Mouse (Mus musculus) liver, embryonic 11.5 days (tissue): Measurements from ENCODE around the gene Gm826. TPM values are rescaled to one million over a fixed set of nuclear protein-coding genes. Genes with fewer than 3 reads are reported as not detected.

Source experiments
- ATAC-seq: fragments of 200-750 bp; cut with Nextera tagmentation; replicated peaks from 2 replicates; pipeline ENCODE4 v1.8.0; 2017; ENCODE audit warnings: moderate number of reproducible peaks, mild to moderate bottlenecking, moderate TSS enrichment, moderate library complexity; ENCODE audit not compliant: low FRiP score
- DNase-seq: peaks from one replicate; pipeline ENCODE4 v3.0.0-alpha.2; 2017; ENCODE audit warnings: low spot score
- H3K27ac ChIP-seq: fragments of 300-500 bp; sonication (generic); 2 replicates; pipeline ENCODE4 v1.5.1; 2014; ENCODE audit warnings: mild to moderate bottlenecking, low read depth, low read length, control low read depth
- H3K27me3 ChIP-seq: fragments of 300-500 bp; sonication (generic); replicated peaks from 2 replicates; pipeline ENCODE4 v1.6.1; 2014; ENCODE audit warnings: low read length, mixed read lengths; ENCODE audit not compliant: control insufficient read depth, insufficient read depth
- H3K36me3 ChIP-seq: fragments of 300-500 bp; sonication (generic); 2 replicates; pipeline ENCODE4 v1.6.1; 2014; ENCODE audit warnings: mild to moderate bottlenecking, low read length, moderate library complexity, mixed read lengths; ENCODE audit not compliant: control insufficient read depth, insufficient read depth
- H3K4me1 ChIP-seq: fragments of 300-500 bp; sonication (generic); replicated peaks from 2 replicates; pipeline ENCODE4 v1.6.1; 2014; ENCODE audit warnings: low read length, mixed read lengths; ENCODE audit not compliant: control insufficient read depth, insufficient read depth
- H3K4me2 ChIP-seq: fragments of 300-500 bp; sonication (generic); 2 replicates; pipeline ENCODE4 v1.6.1; 2014; ENCODE audit warnings: mild to moderate bottlenecking, control low read depth, moderate library complexity
- H3K4me3 ChIP-seq: fragments of 300-500 bp; sonication (generic); 2 replicates; pipeline ENCODE4 v1.5.1; 2014; ENCODE audit warnings: low read depth, low read length, control low read depth
- H3K9ac ChIP-seq: fragments of 300-500 bp; sonication (generic); 2 replicates; pipeline ENCODE4 v1.6.1; 2014; ENCODE audit warnings: low read depth, low read length, control low read depth
- H3K9me3 ChIP-seq: fragments of 300-500 bp; sonication (generic); 2 replicates; pipeline ENCODE4 v1.6.1; 2016; ENCODE audit warnings: low read length, inconsistent platforms, mixed read lengths; ENCODE audit not compliant: control insufficient read depth
- WGBS: fragments of 180-500 bp; shearing (Covaris S2); extraction: QIAGEN DNeasy Blood & Tissue Kit; methylation state at CpG from one replicate; pipeline ENCODE4 v1.1.7; 2014; 5-methylcytosine and 5-hydroxymethylcytosine counted together
- polyA plus RNA-seq: library from polyadenylated mRNA; unstranded; fragments of >200 nt; fragmentation: Nextera tagmentation; extraction: Ambion mirVana; gene quantifications from 2 replicates; pipeline ENCODE4 v1.2.1, GENCODE M21; 2014

The Gm826 gene
- polyA plus RNA-seq, 1 experiment from 2014 or later = 8.4 TPM

DNA sequence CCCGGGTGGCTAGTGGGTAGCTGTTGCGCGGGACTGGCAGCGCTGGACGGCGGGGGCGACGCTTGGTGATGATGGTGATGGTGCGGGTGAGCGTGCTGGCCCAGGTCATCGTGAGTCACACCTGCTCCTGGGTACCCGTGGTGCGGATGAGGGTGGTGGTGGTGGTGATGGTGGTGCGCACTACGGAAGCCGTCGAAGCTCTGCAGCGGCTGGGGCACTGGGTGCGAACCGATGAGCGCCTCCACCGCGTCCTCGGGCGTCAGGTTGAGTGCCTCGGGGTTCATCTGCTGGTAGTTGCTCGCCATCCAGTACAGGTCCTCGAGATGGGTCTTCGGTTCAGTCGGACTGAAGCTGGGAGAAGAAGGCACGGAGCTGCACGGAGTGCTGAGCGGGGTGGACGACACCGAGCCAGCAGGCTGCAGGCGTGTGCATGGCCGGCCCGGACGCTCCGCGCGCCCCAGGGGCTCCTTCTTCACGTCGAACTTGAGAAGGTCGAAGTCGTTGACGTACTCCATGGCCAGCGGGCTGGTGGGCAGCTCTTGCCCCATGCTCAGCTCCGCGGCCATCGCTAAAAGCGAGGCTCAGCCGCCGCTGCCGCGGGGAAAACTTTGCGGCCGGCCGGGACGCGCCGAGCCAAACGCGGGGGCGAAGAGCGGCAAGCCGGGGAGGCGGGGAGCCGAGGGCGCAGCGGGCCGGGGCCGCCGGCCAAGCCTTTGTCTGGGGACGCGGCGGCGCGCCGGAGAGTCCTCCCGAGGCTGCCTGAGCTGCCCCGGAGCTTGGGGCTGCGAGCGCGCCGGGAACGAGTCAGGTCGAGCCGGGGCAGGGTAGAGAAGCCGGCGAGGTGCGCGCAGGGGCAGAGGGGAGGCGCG is 32.4 kb upstream of the Gm826 start:
- Histone ChIP-seq H3K4me2 (peak overlapping the region; percentile 90), H3K4me1 (peaks cover 10% of the 10 kb centered on the region; the same call in 1 of the 2 replicates), H3K36me3 (no peaks in the 10 kb centered on the region), H3K4me3 (peak overlapping the region; percentile 57), H3K27ac (no peak overlapping the region), H3K27me3 (peaks cover 97% of the 10 kb centered on the region), H3K9ac (peak overlapping the region; percentile 51), H3K9me3 (no peaks in the 10 kb centered on the region)
- ATAC-seq (peak; percentile 14), DNase-seq (no peak)
- 2% methylated on average over 93 of the region's 95 CpGs for WGBS

GRCm38 (mm10) chr2:160365107-160365911 is 31.3 kb upstream of the Gm826 start:
- Histone ChIP-seq H3K27ac (no peak overlapping the region), H3K9ac (peak overlapping the region; percentile 46; the same call in 1 of the 2 replicates), H3K4me1 (peaks cover 10% of the 10 kb centered on the region; the same call in 1 of the 2 replicates), H3K27me3 (peaks cover 97% of the 10 kb centered on the region), H3K4me3 (peak overlapping the region; percentile 57), H3K36me3 (no peaks in the 10 kb centered on the region), H3K9me3 (no peaks in the 10 kb centered on the region), H3K4me2 (peak overlapping the region; percentile 90)
- DNase-seq (peak; percentile 57), ATAC-seq (no peak)
- WGBS = 2% methylated on average over 50 of the region's 50 CpGs

DNA sequence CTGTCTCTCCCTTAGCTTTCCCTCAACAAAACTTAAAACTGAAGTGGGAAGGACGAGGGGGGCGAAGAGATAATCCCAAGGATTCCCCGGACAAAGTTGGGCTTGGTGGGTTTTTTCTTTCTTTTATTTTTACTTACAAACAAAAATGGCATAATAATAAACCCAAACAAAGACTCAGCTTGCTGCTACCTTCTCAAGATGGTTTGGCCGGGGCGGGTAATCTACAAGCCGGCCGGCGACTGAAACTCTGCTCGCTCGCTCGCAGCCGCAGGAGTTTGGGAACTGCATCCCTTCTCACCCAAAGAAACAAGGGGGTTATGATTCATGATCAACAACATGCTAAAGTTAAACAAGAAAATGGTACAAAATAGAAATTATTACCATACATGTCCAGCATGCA is 30.7 kb upstream of the Gm826 start:
- ATAC-seq (no peak), DNase-seq (no peak)
- Histone ChIP-seq H3K4me3 (peak overlapping the region; percentile 57), H3K27ac (no peak overlapping the region), H3K9ac (no peak overlapping the region), H3K27me3 (peaks cover 97% of the 10 kb centered on the region), H3K4me1 (peaks cover 10% of the 10 kb centered on the region; the same call in 1 of the 2 replicates), H3K4me2 (peak overlapping the region; percentile 90), H3K36me3 (no peaks in the 10 kb centered on the region), H3K9me3 (no peaks in the 10 kb centered on the region)
- 2% methylated on average over 12 of the region's 12 CpGs for WGBS

GRCm38 (mm10) chr2:160364128-160364650 is 30.2 kb upstream of the Gm826 start:
- no peak overlapping the region for H3K27ac ChIP-seq
- H3K9ac ChIP-seq = no peak overlapping the region
- H3K36me3 ChIP-seq = no peaks in the 10 kb centered on the region
- H3K9me3 ChIP-seq = no peaks in the 10 kb centered on the region
- peak overlapping the region; percentile 90 for H3K4me2 ChIP-seq
- WGBS = 5% methylated on average over 9 of the region's 9 CpGs
- peak overlapping the region; percentile 57; the same call in 1 of the 2 replicates for H3K4me3 ChIP-seq
- DNase-seq (no peak), ATAC-seq (no peak)
- peaks cover 10% of the 10 kb centered on the region; the same call in 1 of the 2 replicates for H3K4me1 ChIP-seq
- peaks cover 97% of the 10 kb centered on the region for H3K27me3 ChIP-seq

DNA sequence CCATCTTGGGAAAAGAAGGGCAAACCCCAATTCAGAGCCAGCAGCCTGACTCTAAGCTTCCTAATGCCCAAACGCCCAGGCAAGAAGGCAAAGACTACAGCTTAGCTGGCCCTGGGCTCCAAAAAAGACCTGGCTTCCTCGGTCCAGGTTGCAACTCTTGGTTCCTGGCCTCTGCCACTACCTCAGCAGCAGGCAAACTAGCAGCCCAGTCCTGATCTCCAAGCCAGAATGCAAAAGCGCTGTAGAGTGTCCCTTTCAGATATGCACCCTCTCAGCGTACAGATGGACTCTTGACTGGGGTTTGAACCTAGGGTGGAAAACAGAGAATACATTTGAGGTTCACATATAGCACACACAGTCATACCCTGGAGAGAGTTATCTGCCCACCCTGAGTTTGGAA is 29.2 kb upstream of the Gm826 start:
- WGBS = 14% methylated on average over 4 of the region's 4 CpGs
- Histone ChIP-seq H3K9ac (no peak overlapping the region), H3K36me3 (no peaks in the 10 kb centered on the region), H3K4me2 (no peak overlapping the region), H3K27me3 (peaks cover 97% of the 10 kb centered on the region), H3K4me3 (no peak overlapping the region), H3K27ac (no peak overlapping the region), H3K4me1 (peaks cover 10% of the 10 kb centered on the region; the same call in 1 of the 2 replicates), H3K9me3 (no peaks in the 10 kb centered on the region)
- DNase-seq = no peak
- no peak for ATAC-seq

GRCm38 (mm10) chr2:160361442-160362121 is 27.6 kb upstream of the Gm826 start:
- Histone ChIP-seq H3K4me3 (no peak overlapping the region), H3K4me2 (peak overlapping the region; percentile 3; the same call in 1 of the 2 replicates)
- no peak for DNase-seq

GRCm38 (mm10) chr2:160360234-160360874 is 26.4 kb upstream of the Gm826 start:
- H3K4me2 ChIP-seq = no peak overlapping the region
- H3K4me3 ChIP-seq = no peak overlapping the region
- peaks cover 81% of the 10 kb centered on the region for H3K27me3 ChIP-seq
- WGBS = 5% methylated on average over 8 of the region's 8 CpGs
- no peaks in the 10 kb centered on the region for H3K9me3 ChIP-seq
- ATAC-seq (no peak), DNase-seq (no peak)
- H3K4me1 ChIP-seq = no peaks in the 10 kb centered on the region
- H3K9ac ChIP-seq = no peak overlapping the region
- H3K27ac ChIP-seq = no peak overlapping the region
- H3K36me3 ChIP-seq = no peaks in the 10 kb centered on the region

More at GRCm38 (mm10) chr2:160361442-160362121, 27.6 kb upstream of the Gm826 start:
- H3K36me3 ChIP-seq = no peaks in the 10 kb centered on the region
- no peaks in the 10 kb centered on the region for H3K9me3 ChIP-seq
- WGBS = 7% methylated on average over 16 of the region's 16 CpGs
- no peak for ATAC-seq
- peaks cover 7% of the 10 kb centered on the region; the same call in 1 of the 2 replicates for H3K4me1 ChIP-seq
- H3K9ac ChIP-seq = no peak overlapping the region
- peaks cover 93% of the 10 kb centered on the region for H3K27me3 ChIP-seq
- no peak overlapping the region for H3K27ac ChIP-seq

- Histone ChIP-seq H3K9ac (no peak overlapping the region), H3K4me3 (no peak overlapping the region), H3K36me3 (no peaks in the 10 kb centered on the region), H3K4me2 (no peak overlapping the region), H3K9me3 (no peaks in the 10 kb centered on the region), H3K27ac (no peak overlapping the region), H3K4me1 (no peaks in the 10 kb centered on the region), H3K27me3 (peaks cover 67% of the 10 kb centered on the region)
- 7% methylated on average over 4 of the region's 4 CpGs for WGBS
- ATAC-seq (no peak), DNase-seq (no peak)
Measured at GRCm38 (mm10) chr2:160358896-160359295, 24.9 kb upstream of the Gm826 start.
